Mouse (Mus musculus): ENCODE measurements around the gene Atp6v0e2. TPM values are rescaled to one million over a fixed set of nuclear protein-coding genes. Genes with fewer than 3 reads are reported as not detected.

The Atp6v0e2 gene
- total and polyA plus RNA-seq, 3 experiments = not detected

DNA sequence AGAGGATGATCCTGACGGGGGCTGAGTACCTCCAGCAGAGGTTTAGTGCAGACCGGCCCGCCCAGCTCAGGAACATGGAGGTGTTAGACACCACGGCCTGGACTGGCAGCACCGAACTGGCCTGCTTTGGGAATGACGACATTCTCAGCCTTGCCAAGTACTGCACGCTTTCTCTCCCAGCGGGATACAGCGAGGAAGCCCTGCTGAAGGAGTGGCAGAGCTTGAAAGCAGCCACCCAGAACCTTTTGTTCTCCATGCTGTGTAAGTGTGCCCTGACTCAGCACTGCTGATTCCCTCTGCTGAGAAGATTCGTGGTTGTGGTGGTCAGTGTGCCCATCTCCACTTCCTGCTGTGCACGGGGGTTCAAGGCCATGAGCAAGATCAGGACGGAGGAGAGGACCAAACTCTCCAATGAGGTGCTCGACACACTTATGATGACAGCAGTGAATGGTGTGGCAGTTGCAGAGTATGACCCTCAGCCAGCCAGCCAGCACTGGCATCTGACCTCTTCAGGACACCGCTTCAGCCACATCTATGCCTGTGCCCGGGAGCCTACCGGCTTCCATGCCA lies 7.5 kb upstream of the Atp6v0e2 start:
- TF ChIP-seq ZNF384 (IDR thresholded peaks at IDR 0.05; ENCODE audit: low read depth, low read length) = no peak
- TF ChIP-seq CHD2 (IDR thresholded peaks at IDR 0.05; ENCODE audit: low read length) = no peak
- TF ChIP-seq CHD1 (IDR thresholded peaks at IDR 0.05; ENCODE audit: low read depth, low read length) = no peak
- no peak for TF ChIP-seq EP300 (IDR thresholded peaks at IDR 0.05; ENCODE audit: low read depth in 1 of 2, low read length in 2 of 2)
- no peak for TF ChIP-seq RCOR1 (IDR thresholded peaks at IDR 0.05; ENCODE audit: low read depth, low read length)
- no peak for TF ChIP-seq MYC (IDR thresholded peaks at IDR 0.05; ENCODE audit: low read depth, low read length)
- TF ChIP-seq MAX (IDR thresholded peaks at IDR 0.05; ENCODE audit: low read length) = no peak
- TF ChIP-seq SIN3A (IDR thresholded peaks at IDR 0.05; ENCODE audit: low read length) = no peak
- TF ChIP-seq USF1 (IDR thresholded peaks at IDR 0.05; ENCODE audit: low read depth, low read length) = no peak
- no peak for TF ChIP-seq ZMIZ1 (IDR thresholded peaks at IDR 0.05; ENCODE audit: low read depth, low read length)
- no peak for TF ChIP-seq NELFE (IDR thresholded peaks at IDR 0.05; ENCODE audit: low read depth, low read length)
- TF ChIP-seq NRF1 (IDR thresholded peaks at IDR 0.05; ENCODE audit: insufficient read depth, low read depth, low read length, poor library complexity, severe bottlenecking) = no peak
- H3K4me3 ChIP-seq (ENCODE audit: control insufficient read depth in 1 of 2, insufficient read depth in 1 of 2, low read depth in 2 of 2, low read length in 2 of 2) = no peak overlapping the region
- no peaks in the 10 kb centered on the region for H3K9me3 ChIP-seq (replicated peaks; ENCODE audit: insufficient read depth, low read length)

DNA sequence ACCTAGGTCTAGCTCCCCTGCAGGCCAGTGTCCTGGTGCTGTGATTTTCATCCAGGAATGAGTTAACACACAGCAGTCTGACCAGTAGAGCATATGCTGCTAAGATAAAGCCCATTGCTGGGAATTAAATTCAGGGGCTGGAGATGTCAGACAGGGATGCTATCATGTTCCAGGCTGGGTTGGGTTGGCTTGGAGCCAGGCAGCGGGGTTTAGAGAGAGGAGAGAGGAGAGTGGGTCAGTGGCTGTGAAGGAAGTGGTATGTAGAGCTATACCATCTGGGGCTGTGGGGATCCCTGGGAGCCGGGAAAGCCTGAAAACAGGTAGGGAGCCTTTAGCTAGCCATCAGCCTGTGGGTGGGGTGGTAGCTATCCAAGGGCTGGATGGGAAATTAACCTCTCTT lies 6.6 kb upstream of the Atp6v0e2 start:
- Histone ChIP-seq H3K4me3 (ENCODE audit: control insufficient read depth in 1 of 2, insufficient read depth in 1 of 2, low read depth in 2 of 2, low read length in 2 of 2) (no peak overlapping the region), H3K79me2 (ENCODE audit: control insufficient read depth, insufficient read depth, low read length, poor library complexity) (no peaks in the 10 kb centered on the region), H3K9ac (ENCODE audit: control insufficient read depth, low read depth, low read length, poor library complexity, severe bottlenecking) (no peak overlapping the region), H3K9me3 (replicated peaks; ENCODE audit: insufficient read depth, low read length) (no peaks in the 10 kb centered on the region), H3K27me3 (ENCODE audit: control insufficient read depth in 1 of 2, insufficient read depth in 2 of 2, low read length in 2 of 2) (no peaks in the 10 kb centered on the region), H3K4me1 (ENCODE audit: control insufficient read depth in 1 of 2, insufficient read depth in 2 of 2, low read length in 2 of 2) (no peaks in the 10 kb centered on the region), H3K27ac (ENCODE audit: control insufficient read depth, low read depth, low read length) (no peak overlapping the region), H3K36me3 (ENCODE audit: control insufficient read depth in 1 of 2, insufficient read depth in 2 of 2, low read length in 2 of 2) (no peaks in the 10 kb centered on the region)
- DNase-seq (ENCODE audit: low read depth, low spot score) = no peak
- TF ChIP-seq ZC3H11A (IDR thresholded peaks at IDR 0.05; ENCODE audit: low read depth, low read length) (no peak), ELF1 (IDR thresholded peaks at IDR 0.05; ENCODE audit: low read depth, low read length) (no peak), ZNF384 (IDR thresholded peaks at IDR 0.05; ENCODE audit: low read depth, low read length) (no peak), MXI1 (IDR thresholded peaks at IDR 0.05; ENCODE audit: low read depth, low read length) (no peak), RAD21 (IDR thresholded peaks at IDR 0.05; ENCODE audit: low read depth, low read length) (no peak), GABPA (IDR thresholded peaks at IDR 0.05; ENCODE audit: low read depth, low read length) (no peak), POLR2A (IDR thresholded peaks at IDR 0.05; ENCODE audit: control insufficient read depth in 1 of 2, insufficient read depth in 1 of 2, low read depth in 1 of 2, low read length in 2 of 2, poor library complexity in 1 of 2) (no peak), MAFK (IDR thresholded peaks at IDR 0.05; ENCODE audit: borderline replicate concordance, low read depth, low read length) (no peak), CTCF (IDR thresholded peaks at IDR 0.05 in 2 of 3, conservative IDR thresholded peaks at IDR 0.05 in 1 of 3; ENCODE audit: control insufficient read depth in 1 of 3, insufficient read depth in 1 of 3, low read depth in 2 of 3, low read length in 3 of 3, poor library complexity in 1 of 3, severe bottlenecking in 1 of 3) (no peak)

More for the DNA sequence above, 7.5 kb upstream of the Atp6v0e2 start:
- no peak for DNase-seq (ENCODE audit: low read depth, low spot score)
- Histone ChIP-seq H3K27ac (ENCODE audit: control insufficient read depth, low read depth, low read length) (no peak overlapping the region), H3K79me2 (ENCODE audit: control insufficient read depth, insufficient read depth, low read length, poor library complexity) (no peaks in the 10 kb centered on the region), H3K36me3 (ENCODE audit: control insufficient read depth in 1 of 2, insufficient read depth in 2 of 2, low read length in 2 of 2) (no peaks in the 10 kb centered on the region), H3K9ac (ENCODE audit: control insufficient read depth, low read depth, low read length, poor library complexity, severe bottlenecking) (no peak overlapping the region), H3K4me1 (ENCODE audit: control insufficient read depth in 1 of 2, insufficient read depth in 2 of 2, low read length in 2 of 2) (no peaks in the 10 kb centered on the region), H3K27me3 (ENCODE audit: control insufficient read depth in 1 of 2, insufficient read depth in 2 of 2, low read length in 2 of 2) (no peaks in the 10 kb centered on the region)
